Mouse (Mus musculus) intestine, embryonic 14.5 days (tissue): ENCODE results near the gene Stum. TPM values are rescaled to one million over a fixed set of nuclear protein-coding genes. Genes with fewer than 3 reads are reported as not detected.

Experiments used
- ATAC-seq: fragments of 200-750 bp; cut with Nextera tagmentation; replicated peaks from 2 replicates; pipeline ENCODE4 v1.8.0; 2017; ENCODE audit warnings: low read depth, moderate number of reproducible peaks, moderate TSS enrichment, moderate library complexity; ENCODE audit not compliant: low FRiP score, low TSS enrichment
- DNase-seq: peaks from one replicate; pipeline ENCODE4 v3.0.0-alpha.2; 2018; ENCODE audit warnings: low spot score
- H3K27ac ChIP-seq: fragments of 300-500 bp; sonication (generic); 2 replicates; pipeline ENCODE4 v1.5.1; 2014; ENCODE audit warnings: low read depth, mild to moderate bottlenecking, control low read depth
- H3K27me3 ChIP-seq: fragments of 300-500 bp; sonication (generic); replicated peaks from 2 replicates; pipeline ENCODE4 v1.6.1; 2014; ENCODE audit warnings: low read length, control low read depth; ENCODE audit not compliant: control insufficient read depth, insufficient read depth
- H3K36me3 ChIP-seq: fragments of 300-500 bp; sonication (generic); 2 replicates; pipeline ENCODE4 v1.6.1; 2014; ENCODE audit warnings: low read length, control low read depth; ENCODE audit not compliant: control insufficient read depth, insufficient read depth
- H3K4me1 ChIP-seq: fragments of 300-500 bp; sonication (generic); replicated peaks from 2 replicates; pipeline ENCODE4 v1.6.1; 2014; ENCODE audit warnings: low read length, control low read depth, mixed read lengths; ENCODE audit not compliant: control insufficient read depth, insufficient read depth
- H3K4me2 ChIP-seq: fragments of 300-500 bp; sonication (generic); 2 replicates; pipeline ENCODE4 v1.6.1; 2014; ENCODE audit warnings: low read length
- H3K4me3 ChIP-seq: fragments of 300-500 bp; sonication (generic); 2 replicates; pipeline ENCODE4 v1.5.1; 2014; ENCODE audit warnings: low read depth, low read length, control low read depth, mixed read lengths
- H3K9ac ChIP-seq: fragments of 300-500 bp; sonication (generic); 2 replicates; pipeline ENCODE4 v1.6.1; 2014; ENCODE audit warnings: mild to moderate bottlenecking, low read length
- H3K9me3 ChIP-seq: fragments of 300-500 bp; sonication (generic); 2 replicates; pipeline ENCODE4 v1.6.1; 2016; ENCODE audit warnings: low read length, control low read depth; ENCODE audit not compliant: control insufficient read depth
- WGBS: fragments of 180-500 bp; shearing (Covaris S2); extraction: QIAGEN DNeasy Blood & Tissue Kit; methylation state at CpG from one replicate; pipeline ENCODE4 v1.1.7; 2014; 5-methylcytosine and 5-hydroxymethylcytosine counted together
- polyA plus RNA-seq: library from polyadenylated mRNA; unstranded; fragments of >200 nt; fragmentation: Nextera tagmentation; extraction: Ambion mirVana; gene quantifications from 2 replicates; pipeline ENCODE4 v1.2.1, GENCODE M21; 2014

The Stum gene
- polyA plus RNA-seq, 1 experiment from 2014 or later = 1.9 TPM

DNA sequence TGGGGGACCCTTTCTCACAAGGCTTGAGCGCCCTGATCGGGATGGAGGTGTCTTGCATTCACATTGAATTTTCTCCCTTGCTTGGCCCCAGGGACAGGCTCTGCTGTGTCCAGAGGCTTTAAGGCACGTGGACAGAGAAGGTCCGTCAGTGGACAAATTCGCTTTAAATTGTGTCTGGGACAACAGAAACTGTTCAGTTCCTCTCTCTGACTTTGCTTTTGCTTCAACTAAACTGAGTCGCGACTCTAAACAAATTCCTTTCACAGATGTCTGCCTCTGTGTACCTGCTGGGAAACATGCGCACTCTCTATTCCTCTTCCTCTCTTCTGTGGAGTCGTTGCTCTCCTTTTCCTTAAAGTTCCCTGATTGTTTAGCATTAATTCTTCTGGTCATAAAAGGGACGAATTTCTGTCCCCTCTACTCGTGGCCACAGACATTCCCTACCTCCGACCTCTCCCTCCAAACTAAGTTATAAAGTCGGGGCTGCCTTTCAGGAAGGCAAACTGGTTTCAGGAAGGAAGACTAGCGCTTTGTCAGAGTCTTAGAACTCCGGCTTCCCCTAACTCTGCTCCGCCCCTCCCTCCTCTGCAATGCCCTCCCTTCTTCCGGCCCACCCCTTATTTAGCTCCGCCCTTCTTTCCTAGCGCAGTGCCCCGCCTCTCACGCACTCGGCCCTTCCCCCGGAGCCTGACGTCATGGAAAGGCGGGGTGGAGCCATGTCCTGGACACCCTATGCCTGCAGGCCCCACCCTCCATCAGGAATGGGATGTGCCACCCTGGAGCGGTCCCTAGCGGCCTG, 96.2 kb downstream of the Stum start:
- Histone ChIP-seq H3K4me1 (peaks cover 33% of the 10 kb centered on the region), H3K36me3 (no peaks in the 10 kb centered on the region), H3K4me3 (peak overlapping the region; percentile 37), H3K9ac (peak overlapping the region; percentile 54), H3K9me3 (no peaks in the 10 kb centered on the region), H3K27ac (peak overlapping the region; percentile 87), H3K4me2 (peak overlapping the region; percentile 82), H3K27me3 (no peaks in the 10 kb centered on the region)
- DNase-seq (peak; percentile 100), ATAC-seq (peak; percentile 97)
- 2% methylated on average over 27 of the region's 27 CpGs for WGBS

DNA sequence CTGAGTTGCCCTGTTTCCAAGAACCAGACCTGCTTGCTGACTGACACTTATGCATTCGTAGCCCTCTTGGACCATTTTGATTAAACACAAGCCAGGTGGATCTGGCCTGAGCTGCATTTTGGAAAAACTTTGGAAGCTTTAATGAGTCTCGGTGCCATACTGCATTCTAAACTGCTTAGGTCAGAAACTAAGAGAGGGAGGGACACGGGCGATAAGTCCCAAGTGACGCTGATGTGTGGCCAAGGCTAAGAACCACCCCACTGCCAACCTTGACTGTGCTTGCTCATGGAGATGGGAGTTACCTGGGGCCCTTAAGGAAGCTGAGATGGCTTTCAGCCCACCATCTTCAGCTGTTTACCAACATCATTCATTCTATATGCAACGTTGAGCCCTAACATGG, 98.0 kb downstream of the Stum start:
- no peaks in the 10 kb centered on the region for H3K27me3 ChIP-seq
- DNase-seq = no peak
- H3K9me3 ChIP-seq = no peaks in the 10 kb centered on the region
- H3K27ac ChIP-seq = no peak overlapping the region
- WGBS = 80% methylated on average over 6 of the region's 6 CpGs
- no peak for ATAC-seq
- H3K4me2 ChIP-seq = no peak overlapping the region
- no peaks in the 10 kb centered on the region for H3K36me3 ChIP-seq
- peaks cover 27% of the 10 kb centered on the region for H3K4me1 ChIP-seq
- H3K9ac ChIP-seq = no peak overlapping the region
- H3K4me3 ChIP-seq = no peak overlapping the region

DNA sequence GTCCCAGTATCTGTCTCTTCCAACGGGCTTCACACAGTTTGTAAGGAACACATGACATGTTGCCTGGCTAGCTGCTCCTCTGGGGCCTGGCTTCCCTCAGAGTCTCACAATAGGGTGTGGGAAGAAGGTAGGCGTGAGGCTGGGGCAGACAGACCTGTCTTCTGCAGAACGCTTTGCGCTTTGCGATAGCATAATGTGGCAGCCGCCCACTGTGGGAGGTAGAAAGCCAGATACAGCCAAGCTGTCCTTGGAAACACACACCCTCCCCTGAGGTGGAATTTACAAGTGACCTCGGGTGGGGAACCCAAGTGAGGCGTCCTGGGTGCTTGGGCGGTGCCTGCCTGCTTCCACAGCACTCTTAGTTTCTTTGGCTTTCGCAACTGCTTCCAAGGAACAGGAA, 98.8 kb downstream of the Stum start:
- Histone ChIP-seq H3K9ac (no peak overlapping the region), H3K4me2 (no peak overlapping the region), H3K4me1 (peaks cover 27% of the 10 kb centered on the region), H3K27me3 (no peaks in the 10 kb centered on the region), H3K36me3 (no peaks in the 10 kb centered on the region), H3K9me3 (no peaks in the 10 kb centered on the region), H3K27ac (no peak overlapping the region), H3K4me3 (no peak overlapping the region)
- DNase-seq (no peak), ATAC-seq (no peak)
- 41% methylated on average over 10 of the region's 10 CpGs for WGBS

DNA sequence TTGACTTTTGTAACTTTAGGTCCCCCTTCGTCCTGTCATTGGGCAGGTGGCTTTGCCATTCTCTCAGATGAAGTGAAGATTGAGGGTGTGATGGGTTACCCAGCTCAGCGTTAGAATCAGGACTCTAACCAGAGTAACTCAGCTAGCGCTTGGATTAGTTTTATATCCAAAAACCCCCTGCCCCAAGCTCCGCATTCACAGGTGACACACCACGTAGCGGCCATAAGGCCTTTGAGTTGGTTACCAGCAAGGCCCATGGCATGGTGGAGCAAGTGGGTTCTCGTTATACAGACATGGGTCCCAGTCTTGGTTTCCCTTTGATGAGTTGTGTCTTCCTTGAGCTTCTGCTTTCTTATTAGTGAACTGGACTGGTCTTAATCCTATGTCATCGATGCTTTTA, 99.4 kb downstream of the Stum start:
- no peak for ATAC-seq
- 95% methylated on average over 8 of the region's 8 CpGs for WGBS
- H3K27ac ChIP-seq = no peak overlapping the region
- no peaks in the 10 kb centered on the region for H3K36me3 ChIP-seq
- no peak overlapping the region for H3K4me3 ChIP-seq
- no peak overlapping the region for H3K9ac ChIP-seq
- no peaks in the 10 kb centered on the region for H3K9me3 ChIP-seq
- H3K4me2 ChIP-seq = no peak overlapping the region
- peaks cover 27% of the 10 kb centered on the region for H3K4me1 ChIP-seq
- H3K27me3 ChIP-seq = no peaks in the 10 kb centered on the region
- no peak for DNase-seq

Other genes with a start within 250 kb of the Stum start
- 13.9 and 15.6 TPM in 2 replicates for gene Psen2, start 220.1 kb downstream of the Stum start, polyA plus RNA-seq
- 6.7 and 8.3 TPM in 2 replicates for gene Itpkb, start 153.0 kb downstream of the Stum start, polyA plus RNA-seq
- 139 and 145 TPM in 2 replicates for gene Parp1, start 85.4 kb upstream of the Stum start, polyA plus RNA-seq
- 17.2 and 19.6 TPM in 2 replicates for gene Lin9, start 157.6 kb upstream of the Stum start, polyA plus RNA-seq
- gene Mixl1, start 213.5 kb upstream of the Stum start, polyA plus RNA-seq = 0.15 and 0.27 TPM in 2 replicates
- 23.0 and 24.7 TPM in 2 replicates for gene Acbd3, start 242.5 kb upstream of the Stum start, polyA plus RNA-seq